In genomic region chr1:87245430-87245829, GRCm38 (mm10) we compare ENCODE assay signal across 26 mouse cellular contexts. TPM values are rescaled to one million over a fixed set of nuclear protein-coding genes. Genes with fewer than 3 reads are reported as not detected.
"Had no signal": no experiment of that assay in that cellular context is flagged by ENCODE, and none has a peak within 500 bp of the region (broad histone marks: within the 10 kb centered on the region; RNA-seq: fewer than 3 reads in every experiment).

No protein-coding gene starts in this region.

- H3K36me3 ChIP-seq: heart, embryonic 13.5 days; heart, embryonic 15.5 days; hindbrain, embryonic 13.5 days; hindbrain, embryonic 15.5 days; limb, embryonic 13.5 days; liver, embryonic 15.5 days had no signal

- H3K9ac ChIP-seq: heart, embryonic 13.5 days; heart, embryonic 15.5 days; hindbrain, embryonic 13.5 days; hindbrain, embryonic 15.5 days; limb, embryonic 13.5 days; limb, embryonic 15.5 days; liver, embryonic 15.5 days had no signal

- H3K27me3 ChIP-seq: heart, embryonic 13.5 days; heart, embryonic 15.5 days; hindbrain, embryonic 13.5 days; hindbrain, embryonic 15.5 days; limb, embryonic 13.5 days; limb, embryonic 15.5 days; liver, embryonic 15.5 days had no signal

- H3K4me3 ChIP-seq: heart, adult 2 months; heart, embryonic 13.5 days; heart, embryonic 15.5 days; hindbrain, embryonic 13.5 days; liver, embryonic 15.5 days had no signal

- H3K9me3 ChIP-seq: heart, embryonic 13.5 days; heart, embryonic 15.5 days; hindbrain, embryonic 13.5 days; hindbrain, embryonic 15.5 days; limb, embryonic 13.5 days; limb, embryonic 15.5 days; liver, embryonic 15.5 days had no signal

- H3K27ac ChIP-seq: heart, adult 2 months; heart, embryonic 13.5 days; heart, embryonic 15.5 days; hindbrain, embryonic 13.5 days; hindbrain, embryonic 15.5 days; hindbrain, postnatal 0 days; layer of hippocampus, adult 2 months; limb, embryonic 13.5 days; limb, embryonic 15.5 days; liver, embryonic 15.5 days had no signal

RNA-seq across cellular contexts. Expression of gene Efhd1, which starts 18.7 kb away (rescaled TPM):
- total RNA-seq: hematopoietic stem cell, adult 5-6 weeks had no signal

RNA-seq across cellular contexts. Expression of gene Chrng, which starts 41.0 kb away (rescaled TPM):
- total RNA-seq: heart, adult 2 months; heart, postnatal 14 days; heart, postnatal 36 days; hematopoietic stem cell, adult 5-6 weeks; hindbrain, postnatal 0 days; layer of hippocampus, adult 2 months; layer of hippocampus, postnatal 10 days; layer of hippocampus, postnatal 25 days; left cerebral cortex, adult 18-20 months; left cerebral cortex, adult 8-10 months; left cerebral cortex, postnatal 10 days; left cerebral cortex, postnatal 25 days; left cerebral cortex, postnatal 4 days had no signal
- polyA plus RNA-seq: frontal cortex, adult 2 months; heart, adult 2 months; hindbrain, postnatal 0 days; intestine, embryonic 14.5 days had no signal

RNA-seq across cellular contexts. Expression of gene Chrnd, which starts 55.0 kb away (rescaled TPM):
- total RNA-seq: heart, adult 2 months; heart, postnatal 14 days; heart, postnatal 36 days; hematopoietic stem cell, adult 5-6 weeks; hindbrain, postnatal 0 days; layer of hippocampus, adult 2 months; layer of hippocampus, postnatal 10 days; layer of hippocampus, postnatal 25 days; left cerebral cortex, adult 18-20 months; left cerebral cortex, adult 8-10 months; left cerebral cortex, postnatal 10 days; left cerebral cortex, postnatal 25 days; left cerebral cortex, postnatal 4 days had no signal
- polyA plus RNA-seq: frontal cortex, adult 2 months; heart, adult 2 months; heart, embryonic 11.5 days; heart, embryonic 13.5 days; heart, embryonic 15.5 days; heart, postnatal 0 days; hindbrain, embryonic 11.5 days; hindbrain, embryonic 15.5 days; hindbrain, postnatal 0 days; intestine, embryonic 14.5 days; intestine, embryonic 16.5 days had no signal
